Mouse (Mus musculus) central nervous system, embryonic 11.5 days (tissue): ENCODE measurements around the gene Gm45015. TPM values are rescaled to one million over a fixed set of nuclear protein-coding genes. Genes with fewer than 3 reads are reported as not detected.

Source experiments
- polyA plus RNA-seq: library from polyadenylated mRNA; depleted of rRNA; stranded (reverse); fragments of >200 nt; gene quantifications from 2 replicates; pipeline ENCODE4 v1.2.3, GENCODE M21; 2012; rRNA removed

The Gm45015 gene
- polyA plus RNA-seq: not detected in 2 replicates

DNA sequence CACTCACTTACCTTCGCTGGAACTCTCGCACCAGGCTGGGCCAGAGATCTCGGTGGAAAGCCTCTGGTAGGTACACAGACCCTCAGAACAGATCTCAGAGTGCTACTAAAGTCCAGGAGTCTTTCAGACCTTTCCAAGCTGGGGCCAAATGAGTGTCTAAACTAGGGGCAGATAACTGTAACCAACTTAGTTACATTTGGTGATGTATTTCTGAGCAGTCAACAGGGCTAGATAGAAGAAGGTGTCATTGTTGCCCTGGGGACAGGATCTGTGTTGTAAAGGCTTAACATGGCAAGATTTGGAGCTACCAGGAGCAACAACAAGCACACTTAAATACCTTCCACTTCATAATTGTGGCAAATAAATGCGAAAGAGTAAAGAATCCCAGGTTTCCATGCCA lies at the start of gene Gm45015:
TSS of gene Gm45015 (minus strand) at position 101 of the 400 bp plus-strand sequence.

GRCm38 (mm10) chrX:73342483-73342895 lies 5.8 kb upstream of the Gm45015 start, which contains the start of gene Zfp275:
Gene Zfp275, plus strand, starts transcription at chrX:73342621.

DNA sequence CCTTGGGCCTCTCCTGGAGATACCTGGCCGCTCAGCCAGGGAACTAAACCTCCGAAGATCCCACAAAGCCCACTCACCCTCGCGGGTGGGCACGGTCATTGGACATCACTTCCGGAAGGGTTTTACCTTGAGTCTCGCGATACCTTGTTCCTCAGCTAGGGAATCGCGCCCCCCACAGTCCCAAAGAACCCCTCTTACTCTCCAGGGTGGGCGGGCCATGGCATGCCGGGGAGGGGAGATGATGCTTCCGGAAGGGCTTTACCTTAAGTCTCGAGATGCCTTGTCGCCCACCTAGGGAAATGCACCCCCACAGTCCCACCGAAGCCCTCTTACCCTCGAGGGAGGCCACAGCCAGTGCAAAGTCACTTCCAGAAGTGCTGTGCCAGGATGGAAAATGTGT lies 43.8 kb downstream of the Gm45015 start, which contains the start of the genes Xlr5a and Xlr5c:
TSS of gene Xlr5a (minus strand) at position 101 of the 400 bp plus-strand sequence.
TSS of gene Xlr5c (minus strand) at position 101 of the 400 bp plus-strand sequence.

Other genes starting within 250 kb of the Gm45015 start
- gene Xlr3a, start 239.7 kb downstream of the Gm45015 start, polyA plus RNA-seq: 1.7 and 3.5 TPM in 2 replicates
- 0.16 and 0.46 TPM in 2 replicates for gene Gm14685, start 219.8 kb downstream of the Gm45015 start, polyA plus RNA-seq
- not detected in 2 replicates for gene Xlr5b, start 188.0 kb downstream of the Gm45015 start, polyA plus RNA-seq
- gene DXBay18, start 187.4 kb downstream of the Gm45015 start, polyA plus RNA-seq: 0.04 TPM in 1 of 2 replicates, not detected in the other
- not detected in 2 replicates for gene Spin2d, start 159.9 kb downstream of the Gm45015 start, polyA plus RNA-seq
- 9.6 and 11.1 TPM in 2 replicates for gene Xlr3b, start 144.6 kb downstream of the Gm45015 start, polyA plus RNA-seq
- 0.48 and 0.92 TPM in 2 replicates for gene Xlr4b, start 122.5 kb downstream of the Gm45015 start, polyA plus RNA-seq
- 6.0 and 6.8 TPM in 2 replicates for gene F8a, start 108.5 kb downstream of the Gm45015 start, polyA plus RNA-seq
- 0.78 TPM in 1 of 2 replicates, not detected in the other for gene Xlr4c, start 93.7 kb downstream of the Gm45015 start, polyA plus RNA-seq
- 0.06 and 0.14 TPM in 2 replicates for gene Xlr3c, start 71.5 kb downstream of the Gm45015 start, polyA plus RNA-seq
- gene Xlr5a, start 43.9 kb downstream of the Gm45015 start, polyA plus RNA-seq: 0.05 TPM in 1 of 2 replicates, not detected in the other
- gene Xlr5c, start 43.9 kb downstream of the Gm45015 start, polyA plus RNA-seq: not detected in 2 replicates
- 14.2 and 28.7 TPM in 2 replicates for gene Zfp275, start 5.8 kb upstream of the Gm45015 start, polyA plus RNA-seq
- gene Gm18336, start 61.9 kb upstream of the Gm45015 start, polyA plus RNA-seq: 0.09 and 0.25 TPM in 2 replicates
- 0.12 and 0.27 TPM in 2 replicates for gene Zfp92, start 74.3 kb upstream of the Gm45015 start, polyA plus RNA-seq
- gene Trex2, start 98.5 kb upstream of the Gm45015 start, polyA plus RNA-seq: not detected in 2 replicates
- gene Haus7, start 122.2 kb upstream of the Gm45015 start, polyA plus RNA-seq: 57.9 and 63.7 TPM in 2 replicates
- 28.7 and 60.6 TPM in 2 replicates for gene Bgn, start 146.8 kb upstream of the Gm45015 start, polyA plus RNA-seq
- gene Atp2b3, start 166.2 kb upstream of the Gm45015 start, polyA plus RNA-seq: 0.64 and 0.71 TPM in 2 replicates